Comparison of ENCODE assay signal across 9 mouse cellular contexts in genomic region chr5:88885944-88886343, GRCm38 (mm10). TPM values are rescaled to one million over a fixed set of nuclear protein-coding genes. Genes with fewer than 3 reads are reported as not detected.
DNase-seq lines count a peak whose midpoint lies in the region; ATAC-seq and TF ChIP-seq lines count a peak whose summit lies in the region.
"Had no signal": no experiment of that assay in that cellular context is flagged by ENCODE, and none has a peak within 500 bp of the region (broad histone marks: within the 10 kb centered on the region; RNA-seq: fewer than 3 reads in every experiment).

No protein-coding gene starts in this region.

- intact Hi-C loops in heart, postnatal 25 days (cut with DNase I), result loop anchor here (2.0 to 10.0 kb wide), 3 partner anchors 27 to 499 kb away; no protein-coding TSS in a partner anchor

- no peaks in the 10 kb centered on the region for H3K36me3 ChIP-seq in hindbrain, embryonic 11.5 days (ENCODE audit: control insufficient read depth, insufficient read depth, low read length)
- H3K36me3 ChIP-seq in liver, embryonic 15.5 days (replicated peaks), result no peaks in the 10 kb centered on the region

- no peaks in the 10 kb centered on the region for H3K9me3 ChIP-seq in hindbrain, embryonic 11.5 days (ENCODE audit: control insufficient read depth, low read length)
- H3K9me3 ChIP-seq in liver, embryonic 15.5 days (replicated peaks), result no peaks in the 10 kb centered on the region

- peak; percentile 83 for DNase-seq in heart, adult 11 months
- no peak for DNase-seq in heart, postnatal 25 days (ENCODE audit: low spot score)
- peak; percentile 5 for DNase-seq in brain, embryonic 14.5 days (ENCODE audit: low read depth)
- DNase-seq in hindbrain, embryonic 11.5 days (ENCODE audit: low spot score), result peak; percentile 6
- no peak for DNase-seq in retina, postnatal 1 day
- DNase-seq in urinary bladder, postnatal 14 days (ENCODE audit: low spot score), result no peak
- no peak for DNase-seq in thymus, postnatal 10 days (ENCODE audit: low spot score in 2 of 2)

- H3K27ac ChIP-seq in hindbrain, embryonic 11.5 days (ENCODE audit: low read depth, low read length), result no peak overlapping the region
- no peak overlapping the region for H3K27ac ChIP-seq in liver, embryonic 15.5 days (replicated peaks)

- peaks cover 4% of the 10 kb centered on the region; the same call in 1 of the 2 replicates for H3K4me1 ChIP-seq in hindbrain, embryonic 11.5 days (replicated peaks; ENCODE audit: control insufficient read depth, insufficient read depth, low read length)
- H3K4me1 ChIP-seq in liver, embryonic 15.5 days (replicated peaks), result no peaks in the 10 kb centered on the region; the same call in 1 of the 2 replicates

- no peak for ATAC-seq in hindbrain, embryonic 11.5 days (ENCODE audit: low FRiP score)
- no peak for ATAC-seq in liver, embryonic 15.5 days (ENCODE audit: insufficient read depth)
- ATAC-seq: activated CD4-positive, CD25-positive, alpha-beta regulatory T cell, adult 4 months had no signal

- peak overlapping the region; percentile 97 for H3K4me2 ChIP-seq in hindbrain, embryonic 11.5 days (replicated peaks; ENCODE audit: low read depth, low read length)
- H3K4me2 ChIP-seq in liver, embryonic 15.5 days, result peak overlapping the region; percentile 64; the same call in 1 of the 2 replicates

- no peak for TF ChIP-seq CTCF in brain, embryonic 14.5 days (IDR thresholded peaks at IDR 0.05; ENCODE audit: borderline replicate concordance, extremely low read depth, insufficient read depth, insufficient read length)

- WGBS in hindbrain, embryonic 11.5 days, result 52% methylated on average over 5 of the region's 5 CpGs
- 40% methylated on average over 5 of the region's 5 CpGs for WGBS in liver, embryonic 15.5 days (ENCODE audit: insufficient replicate concordance)

- H3K9ac ChIP-seq in hindbrain, embryonic 11.5 days (ENCODE audit: low read depth, low read length), result no peak overlapping the region
- no peak overlapping the region for H3K9ac ChIP-seq in liver, embryonic 15.5 days

- peak overlapping the region; percentile 89; the same call in 1 of the 2 replicates for H3K4me3 ChIP-seq in hindbrain, embryonic 11.5 days (ENCODE audit: low read depth, low read length)
- no peak overlapping the region for H3K4me3 ChIP-seq in liver, embryonic 15.5 days (replicated peaks)

- peaks cover 7% of the 10 kb centered on the region; the same call in 1 of the 2 replicates for H3K27me3 ChIP-seq in hindbrain, embryonic 11.5 days (ENCODE audit: control insufficient read depth, insufficient read depth, low read length)
- H3K27me3 ChIP-seq in liver, embryonic 15.5 days, result peaks cover 62% of the 10 kb centered on the region

- no peak for TF ChIP-seq POLR2A in brain, embryonic 14.5 days (IDR thresholded peaks at IDR 0.05; ENCODE audit: borderline replicate concordance, extremely low read depth, insufficient read depth, insufficient read length, poor library complexity, severe bottlenecking)

RNA-seq across cellular contexts. Expression of gene Slc4a4, which starts 0.7 kb away (rescaled TPM):
- 10 to 100 TPM; 20.7 to 24.4 TPM for total RNA-seq in heart, postnatal 25 days (2021)
- 2.5 and 6.3 TPM in 2 replicates for polyA plus RNA-seq in brain, embryonic 14.5 days (2012; rRNA removed)
- 1.6 and 2.6 TPM in 2 replicates for polyA plus RNA-seq in hindbrain, embryonic 11.5 days (2014; fragmentation: Nextera tagmentation; extraction: Ambion mirVana)
- polyA plus RNA-seq in liver, embryonic 15.5 days (2015; fragmentation: Nextera tagmentation; extraction: Ambion mirVana), result 0.62 and 1.3 TPM in 2 replicates

Comparison
In these comparisons a context has a peak if more than half of its experiments do, and no peak if none do; other contexts are left out.
1. DNase-seq: peak in heart, adult 11 months (single experiment), brain, embryonic 14.5 days (single experiment) and hindbrain, embryonic 11.5 days (single experiment); none in heart, postnatal 25 days (single experiment), retina, postnatal 1 day (single experiment), urinary bladder, postnatal 14 days (single experiment) and thymus, postnatal 10 days (0 of 2).